In genomic region chr13:21779767-21780731, GRCm38 (mm10) we compare ENCODE assay signal across 8 mouse cellular contexts. TPM values are rescaled to one million over a fixed set of nuclear protein-coding genes. Genes with fewer than 3 reads are reported as not detected.
A peak's percentile ranks its signal among the peaks of the same experiment; 100 is the strongest.
DNase-seq lines count a peak whose midpoint lies in the region; ATAC-seq lines count a peak whose summit lies in the region.

Hist1h1b (minus strand) TSS chr13:21780625.

- peak within 1 kb of the TSS; percentile 87 for H3K27ac ChIP-seq in forebrain, embryonic 16.5 days (ENCODE audit: low read length)
- H3K27ac ChIP-seq in macrophage, result peak within 1 kb of the TSS; percentile 86

- H3K4me2 ChIP-seq in forebrain, embryonic 16.5 days (ENCODE audit: low read length), result peak within 1 kb of the TSS; percentile 95

- H3K9me3 ChIP-seq in forebrain, embryonic 16.5 days (ENCODE audit: control insufficient read depth, low read length), result no peaks in the 10 kb centered on the region

- no peaks in the 10 kb centered on the region for H3K79me2 ChIP-seq in macrophage (ENCODE audit: inconsistent target)

- no peaks in the 10 kb centered on the region for H3K36me3 ChIP-seq in forebrain, embryonic 16.5 days (ENCODE audit: control insufficient read depth, insufficient read depth)
- H3K36me3 ChIP-seq in macrophage (ENCODE audit: inconsistent target), result no peaks in the 10 kb centered on the region

- peak within 1 kb of the TSS; percentile 71 for H3K4me3 ChIP-seq in forebrain, embryonic 16.5 days (replicated peaks; ENCODE audit: low read length)
- peak within 1 kb of the TSS; percentile 58 for H3K4me3 ChIP-seq in macrophage (ENCODE audit: inconsistent target)

- 0 out of 2 replicates have a peak, but pooled peaks have one; percentile 6 for ATAC-seq in forebrain, embryonic 16.5 days

- intact Hi-C loops in heart, postnatal 36 days (cut with DNase I), result loop anchor here (10.0 kb wide), 5 partner anchors 55 to 1905 kb away; partner anchors contain the start of genes Hist1h2ac, Hist1h2ai, Hist1h2ap and Hist1h2bc

- under 1% methylated on average over 44 of the region's 44 CpGs for WGBS in forebrain, embryonic 16.5 days
- under 1% methylated on average over 43 of the region's 44 CpGs for WGBS in macrophage (ENCODE audit: missing documents)

- peak within 1 kb of the TSS; percentile 71 for H3K9ac ChIP-seq in forebrain, embryonic 16.5 days (replicated peaks; ENCODE audit: low read depth, low read length)

- no peaks in the 10 kb centered on the region for H3K27me3 ChIP-seq in forebrain, embryonic 16.5 days (replicated peaks; ENCODE audit: control insufficient read depth, insufficient read depth, low read length)

- DNase-seq in MN1 (ENCODE audit: low spot score), result peak; percentile 73
- peak; percentile 79 to 81 for DNase-seq in cerebellum, adult 18-20 months
- DNase-seq in heart, postnatal 36 days, result peak; percentile 42 to 64
- peak; percentile 36 for DNase-seq in left cerebral cortex, adult 11 months (ENCODE audit: low spot score)
- peak; percentile 75 for DNase-seq in right cerebral cortex, adult 18-20 months
- DNase-seq in urinary bladder, adult 18-20 months (ENCODE audit: low spot score in 2 of 2), result peak; percentile 11 to 39

- peaks cover 33% of the 10 kb centered on the region for H3K4me1 ChIP-seq in forebrain, embryonic 16.5 days (replicated peaks; ENCODE audit: control insufficient read depth, insufficient read depth, low read length)

RNA-seq across cellular contexts. Expression of gene Hist1h1b, which starts in this region (rescaled TPM):
- polyA plus RNA-seq in forebrain, embryonic 16.5 days (2015; fragmentation: Nextera tagmentation; extraction: Ambion mirVana), result 6.5 and 7.8 TPM in 2 replicates
- 10 to 100 TPM in 1 of 2 experiments, 1 to 10 TPM in 1; 9.8 to 10.6 TPM for total RNA-seq in heart, postnatal 36 days (2021)
- 10 to 100 TPM in 1 of 26 experiments, 1 to 10 TPM in 21, not detected in 4; 1.3 to 25.1 (median 5.2) TPM for total RNA-seq in macrophage (2018; cell fraction: chromatin; rRNA removed)
- total RNA-seq in macrophage (2018; cell fraction: cytosol; rRNA removed), result 10 to 100 TPM in 11 of 26 experiments, 1 to 10 TPM in 15; 1.9 to 34.6 (median 8.0) TPM
- total RNA-seq in macrophage (2018; cell fraction: nucleus; rRNA removed), result 10 to 100 TPM in 5 of 26 experiments, 1 to 10 TPM in 19, not detected in 2; 1.0 to 47.6 (median 5.9) TPM
- polyA plus RNA-seq in macrophage (2018), result not detected in 3 replicates

Comparison
In these comparisons a context has a peak if more than half of its experiments do, and no peak if none do; other contexts are left out.
1. Peak in every context shown above with its lines: DNase-seq, ATAC-seq, H3K4me3 ChIP-seq and H3K27ac ChIP-seq.
2. DNase-seq: peak in every context shown above with its lines; median percentile 80 in cerebellum, adult 18-20 months; 75 in right cerebral cortex, adult 18-20 months; 73 in MN1; 53 in heart, postnatal 36 days; 36 in left cerebral cortex, adult 11 months; 25 in urinary bladder, adult 18-20 months.